Mouse (Mus musculus): ENCODE data around the gene Klf5.

Gene Klf5

GRCm38 (mm10) chr14:99298385-99299021 is at the start of gene Klf5:
TSS of gene Klf5 (plus strand) at chr14:99298691.
- peak; percentile 80 for DNase-seq

- no peak for DNase-seq
Observed at GRCm38 (mm10) chr14:99262026-99262425, 36.5 kb upstream of the Klf5 start.

GRCm38 (mm10) chr14:99263816-99264215 is 34.7 kb upstream of the Klf5 start:
- DNase-seq, result no peak

- no peak for DNase-seq
Observed at GRCm38 (mm10) chr14:99265791-99266190, 32.7 kb upstream of the Klf5 start.

- no peak for DNase-seq
Observed at GRCm38 (mm10) chr14:99266749-99267148, 31.7 kb upstream of the Klf5 start.

GRCm38 (mm10) chr14:99274056-99274455 is 24.4 kb upstream of the Klf5 start:
- DNase-seq, result no peak

GRCm38 (mm10) chr14:99275827-99276226 is 22.7 kb upstream of the Klf5 start:
- no peak for DNase-seq

- DNase-seq, result no peak
Observed at GRCm38 (mm10) chr14:99278312-99278711, 20.2 kb upstream of the Klf5 start.

- no peak for DNase-seq
Observed at GRCm38 (mm10) chr14:99278763-99279486, 19.6 kb upstream of the Klf5 start.

GRCm38 (mm10) chr14:99280399-99280798 is 18.1 kb upstream of the Klf5 start:
- no peak for DNase-seq

GRCm38 (mm10) chr14:99280825-99281433 is 17.6 kb upstream of the Klf5 start:
- DNase-seq, result no peak

GRCm38 (mm10) chr14:99285486-99285885 is 13.0 kb upstream of the Klf5 start:
- DNase-seq, result no peak

- no peak for DNase-seq
Observed at GRCm38 (mm10) chr14:99292176-99292575, 6.3 kb upstream of the Klf5 start.

GRCm38 (mm10) chr14:99294424-99294823 is 4.1 kb upstream of the Klf5 start:
- no peak for DNase-seq

GRCm38 (mm10) chr14:99295606-99296341 is 2.7 kb upstream of the Klf5 start:
- DNase-seq, result no peak

GRCm38 (mm10) chr14:99299022-99299481 is 561 bp downstream of the Klf5 start:
- DNase-seq, result peak; percentile 23

GRCm38 (mm10) chr14:99299701-99300191 is 1.3 kb downstream of the Klf5 start:
- DNase-seq, result no peak

- no peak for DNase-seq
Observed at GRCm38 (mm10) chr14:99301472-99301871, 3.0 kb downstream of the Klf5 start.

GRCm38 (mm10) chr14:99304387-99304786 is 5.9 kb downstream of the Klf5 start:
- no peak for DNase-seq

- no peak for DNase-seq
Observed at GRCm38 (mm10) chr14:99304997-99305792, 6.7 kb downstream of the Klf5 start.

GRCm38 (mm10) chr14:99306410-99306809 is 7.9 kb downstream of the Klf5 start:
- DNase-seq, result no peak

- DNase-seq, result no peak
Observed at GRCm38 (mm10) chr14:99309606-99310005, 11.1 kb downstream of the Klf5 start.

Data from thymus, postnatal 25 days (tissue).